Mouse (Mus musculus) forebrain, embryonic 14.5 days (tissue): Measurements from ENCODE around the gene Aoc1. TPM values are rescaled to one million over a fixed set of nuclear protein-coding genes. Genes with fewer than 3 reads are reported as not detected.

Source experiments
- ATAC-seq: fragments of 200-750 bp; cut with Nextera tagmentation; 2 replicates; pipeline ENCODE4 v1.8.0; 2017; ENCODE audit warnings: mild to moderate bottlenecking, moderate library complexity
- DNase-seq: peaks from one replicate; pipeline ENCODE4 v3.0.0-alpha.2; 2015; ENCODE audit warnings: low spot score
- H3K27ac ChIP-seq: fragments of 300-500 bp; sonication (generic); 2 replicates; pipeline ENCODE4 v1.5.1; 2014; ENCODE audit warnings: low read depth, mild to moderate bottlenecking, control low read depth, low read length, moderate library complexity
- H3K27me3 ChIP-seq: fragments of 300-500 bp; sonication (generic); replicated peaks from 2 replicates; pipeline ENCODE4 v1.6.1; 2014; ENCODE audit warnings: low read length, control low read depth, mixed read lengths; ENCODE audit not compliant: control insufficient read depth, insufficient read depth
- H3K36me3 ChIP-seq: fragments of 300-500 bp; sonication (generic); 2 replicates; pipeline ENCODE4 v1.6.1; 2014; ENCODE audit warnings: low read length, control low read depth; ENCODE audit not compliant: control insufficient read depth, insufficient read depth
- H3K4me1 ChIP-seq: fragments of 300-500 bp; sonication (generic); 2 replicates; pipeline ENCODE4 v1.6.1; 2014; ENCODE audit warnings: antibody characterized with exemption, low read length, control low read depth; ENCODE audit not compliant: control insufficient read depth, insufficient read depth
- H3K4me2 ChIP-seq: fragments of 300-500 bp; sonication (generic); 2 replicates; pipeline ENCODE4 v1.6.1; 2014; ENCODE audit warnings: mild to moderate bottlenecking, control low read depth, low read length
- H3K4me3 ChIP-seq: fragments of 300-500 bp; sonication (generic); 2 replicates; pipeline ENCODE4 v1.5.1; 2014; ENCODE audit warnings: low read depth, low read length, control low read depth
- H3K9ac ChIP-seq: fragments of 300-500 bp; sonication (generic); 2 replicates; pipeline ENCODE4 v1.6.1; 2014; ENCODE audit warnings: mild to moderate bottlenecking, low read length, control low read depth, moderate library complexity
- H3K9me3 ChIP-seq: fragments of 300-500 bp; sonication (generic); replicated peaks from 2 replicates; pipeline ENCODE4 v1.6.1; 2016; ENCODE audit warnings: low read length, control low read depth, mixed read lengths; ENCODE audit not compliant: control insufficient read depth
- WGBS: fragments of 180-500 bp; shearing (Covaris S2); extraction: QIAGEN DNeasy Blood & Tissue Kit; methylation state at CpG from one replicate; pipeline ENCODE4 v1.1.7; 2014; 5-methylcytosine and 5-hydroxymethylcytosine counted together
- polyA plus RNA-seq: library from polyadenylated mRNA; unstranded; fragments of >200 nt; fragmentation: Nextera tagmentation; extraction: Ambion mirVana; gene quantifications from 2 replicates; pipeline ENCODE4 v1.2.1, GENCODE M21; 2014

The Aoc1 gene
- polyA plus RNA-seq, 1 experiment from 2014 or later = not detected

- Histone ChIP-seq H3K4me2 (no peak overlapping the region), H3K36me3 (peaks cover 35% of the 10 kb centered on the region), H3K9me3 (no peaks in the 10 kb centered on the region), H3K4me1 (peaks cover 18% of the 10 kb centered on the region), H3K27me3 (no peaks in the 10 kb centered on the region), H3K4me3 (no peak overlapping the region), H3K9ac (no peak overlapping the region), H3K27ac (no peak overlapping the region)
- no peak for ATAC-seq
- WGBS = 93% methylated on average over 5 of the region's 5 CpGs
- no peak for DNase-seq
These were observed 36.5 kb upstream of the Aoc1 start for GRCm38 (mm10) chr6:48836146-48836545.

DNA sequence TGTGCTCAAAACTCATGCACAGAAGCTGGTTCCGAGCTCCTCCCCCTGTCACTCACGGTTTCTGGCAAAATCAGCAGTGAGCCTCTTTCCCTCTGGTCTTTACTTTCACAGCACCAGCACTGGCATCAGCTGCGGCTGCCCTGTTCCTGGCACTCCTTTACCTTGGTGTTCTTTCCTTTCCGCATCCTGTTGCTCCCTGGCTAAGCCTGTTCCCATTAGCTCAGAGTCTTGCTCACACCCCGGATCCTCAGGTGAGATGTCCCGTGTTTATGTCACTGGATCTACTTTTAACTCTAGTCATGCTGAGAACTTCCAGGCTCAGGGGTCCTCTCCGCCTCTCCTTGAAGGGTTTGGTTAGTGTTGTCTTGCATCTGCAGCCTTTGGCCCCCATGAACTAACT is 35.2 kb upstream of the Aoc1 start:
- peaks cover 30% of the 10 kb centered on the region for H3K4me1 ChIP-seq
- H3K27ac ChIP-seq = no peak overlapping the region
- no peak overlapping the region for H3K4me2 ChIP-seq
- 81% methylated on average over 7 of the region's 7 CpGs for WGBS
- no peaks in the 10 kb centered on the region for H3K27me3 ChIP-seq
- DNase-seq = no peak
- H3K9me3 ChIP-seq = no peaks in the 10 kb centered on the region
- no peak for ATAC-seq
- H3K36me3 ChIP-seq = peaks cover 35% of the 10 kb centered on the region
- H3K4me3 ChIP-seq = no peak overlapping the region
- no peak overlapping the region for H3K9ac ChIP-seq

DNA sequence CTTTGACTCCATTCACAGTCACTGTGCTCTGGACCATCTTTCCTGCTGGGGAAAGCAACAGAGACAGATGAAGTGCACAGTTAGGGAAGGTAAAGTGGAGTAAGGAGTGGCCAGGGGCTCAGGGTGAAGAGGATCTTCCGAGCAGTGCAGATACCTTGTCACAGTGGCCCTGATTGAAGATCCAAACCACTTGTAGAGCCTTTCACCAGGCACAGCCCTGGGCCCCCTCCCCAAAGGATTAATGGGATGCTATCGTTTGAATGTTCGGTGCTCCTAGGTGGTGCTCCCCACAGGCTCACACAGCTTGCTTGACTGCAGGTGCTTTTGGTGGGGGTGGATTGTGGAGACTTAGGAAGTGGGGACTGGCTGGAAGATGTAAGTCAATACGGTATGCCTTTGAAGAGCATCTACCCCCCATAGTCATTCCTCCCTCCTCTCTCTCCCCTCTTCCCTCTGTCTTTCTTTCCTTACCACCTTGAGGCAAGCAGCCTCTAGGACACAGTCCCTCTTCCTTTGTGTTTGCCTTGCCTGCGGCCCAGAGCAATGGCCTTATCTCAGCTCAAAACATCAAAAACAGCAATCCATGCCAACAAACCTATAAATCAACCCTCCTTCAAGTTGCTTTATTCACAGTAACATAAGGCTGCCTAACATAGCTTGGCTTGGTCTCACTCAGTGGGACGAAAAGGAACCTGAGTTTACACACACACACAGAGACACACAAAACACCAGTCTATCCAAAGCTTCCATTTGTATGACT is 34.2 kb upstream of the Aoc1 start:
- Histone ChIP-seq H3K9ac (no peak overlapping the region), H3K4me2 (peak overlapping the region; percentile 57), H3K36me3 (peaks cover 27% of the 10 kb centered on the region), H3K4me3 (no peak overlapping the region), H3K4me1 (peaks cover 30% of the 10 kb centered on the region), H3K27ac (no peak overlapping the region), H3K27me3 (no peaks in the 10 kb centered on the region), H3K9me3 (no peaks in the 10 kb centered on the region)
- WGBS = 70% methylated on average over 6 of the region's 6 CpGs
- ATAC-seq (no peak), DNase-seq (no peak)

DNA sequence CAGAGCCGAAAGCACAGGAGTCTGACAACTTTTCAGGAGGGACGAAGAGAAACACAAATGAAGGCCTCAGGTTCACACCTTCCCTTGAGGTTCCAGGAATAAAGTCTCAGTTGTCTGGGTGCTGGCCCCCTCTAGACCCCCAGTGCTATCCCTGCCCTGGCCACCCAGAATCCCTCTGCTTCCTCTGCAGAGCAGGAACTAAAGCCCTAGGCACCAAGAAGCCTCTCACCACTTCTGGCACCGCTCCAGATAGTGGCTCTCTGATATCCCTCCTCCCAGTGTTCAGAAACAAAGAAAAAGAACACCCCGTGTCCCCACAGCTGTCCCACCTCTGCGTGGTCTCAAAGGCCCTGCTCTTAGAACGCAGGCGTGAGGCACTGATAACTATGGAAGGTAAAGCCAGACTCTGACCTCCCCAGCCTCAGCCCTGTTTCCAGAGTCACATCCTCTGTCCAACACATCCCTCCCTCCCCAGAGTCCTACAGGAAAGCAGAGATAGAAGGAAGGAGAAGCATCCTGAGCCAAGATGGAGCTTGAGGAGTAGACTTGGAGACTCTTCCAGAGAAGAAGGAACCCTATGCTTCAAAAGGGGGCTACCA is 32.2 kb upstream of the Aoc1 start, which contains the start of gene Tmem176a:
Gene Tmem176a (plus strand): TSS at position 549 of the 599 bp plus-strand sequence.
- DNase-seq = peak; percentile 71
- H3K36me3 ChIP-seq = peaks cover 8% of the 10 kb centered on the region; the same call in 1 of the 2 replicates

GRCm38 (mm10) chr6:48840973-48841625 is 31.6 kb upstream of the Aoc1 start, which contains the start of gene Tmem176b:
Tmem176b (minus strand) TSS chr6:48841496.
- peak within 1 kb of the TSS; percentile 61 for H3K9ac ChIP-seq
- peak within 1 kb of the TSS; percentile 84 for H3K27ac ChIP-seq
- peaks cover 30% of the 10 kb centered on the region for H3K4me1 ChIP-seq
- peak; percentile 93 for ATAC-seq
- DNase-seq = peak; percentile 97
- H3K4me2 ChIP-seq = peak within 1 kb of the TSS; percentile 57
- H3K9me3 ChIP-seq = no peaks in the 10 kb centered on the region
- H3K27me3 ChIP-seq = no peaks in the 10 kb centered on the region
- peak within 1 kb of the TSS; percentile 33 for H3K4me3 ChIP-seq
- WGBS = 4% methylated on average over 6 of the region's 6 CpGs
- 0 out of 2 replicates have a peak, but pooled peaks cover 6% of the 10 kb centered on the region for H3K36me3 ChIP-seq

More for the DNA sequence above, 32.2 kb upstream of the Aoc1 start, which contains the start of gene Tmem176a:
- no peaks in the 10 kb centered on the region for H3K9me3 ChIP-seq
- peak within 1 kb of the TSS; percentile 84 for H3K27ac ChIP-seq
- H3K4me1 ChIP-seq = peaks cover 30% of the 10 kb centered on the region
- 15% methylated on average over 7 of the region's 7 CpGs for WGBS
- no peaks in the 10 kb centered on the region for H3K27me3 ChIP-seq
- peak within 1 kb of the TSS; percentile 57 for H3K4me2 ChIP-seq
- H3K9ac ChIP-seq = peak within 1 kb of the TSS; percentile 61
- H3K4me3 ChIP-seq = peak within 1 kb of the TSS; percentile 33
- peak; percentile 36 for ATAC-seq

GRCm38 (mm10) chr6:48842111-48842842 is 30.4 kb upstream of the Aoc1 start:
- Histone ChIP-seq H3K27me3 (no peaks in the 10 kb centered on the region), H3K27ac (no peak overlapping the region), H3K4me3 (no peak overlapping the region), H3K36me3 (0 out of 2 replicates have a peak, but pooled peaks cover 3% of the 10 kb centered on the region), H3K9me3 (no peaks in the 10 kb centered on the region), H3K4me2 (peak overlapping the region; percentile 57; the same call in 1 of the 2 replicates), H3K4me1 (peaks cover 30% of the 10 kb centered on the region), H3K9ac (no peak overlapping the region)
- DNase-seq = no peak
- ATAC-seq = no peak
- 73% methylated on average over 11 of the region's 11 CpGs for WGBS

- Histone ChIP-seq H3K9me3 (no peaks in the 10 kb centered on the region), H3K4me1 (peaks cover 17% of the 10 kb centered on the region), H3K4me2 (no peak overlapping the region), H3K9ac (no peak overlapping the region), H3K36me3 (no peaks in the 10 kb centered on the region), H3K4me3 (no peak overlapping the region), H3K27ac (no peak overlapping the region), H3K27me3 (no peaks in the 10 kb centered on the region)
- ATAC-seq (no peak), DNase-seq (no peak)
- WGBS = 76% methylated on average over 4 of the region's 4 CpGs
These were observed 27.6 kb upstream of the Aoc1 start for GRCm38 (mm10) chr6:48845086-48845485.

GRCm38 (mm10) chr6:48851820-48852491 is 20.7 kb upstream of the Aoc1 start:
- WGBS = under 1% methylated on average over 29 of the region's 29 CpGs
- H3K27ac ChIP-seq = no peak overlapping the region
- no peak overlapping the region for H3K9ac ChIP-seq
- no peaks in the 10 kb centered on the region for H3K9me3 ChIP-seq
- no peaks in the 10 kb centered on the region for H3K4me1 ChIP-seq
- no peaks in the 10 kb centered on the region for H3K36me3 ChIP-seq
- peak overlapping the region; percentile 20 for H3K4me3 ChIP-seq
- ATAC-seq (peak; percentile 67), DNase-seq (peak; percentile 37)
- no peaks in the 10 kb centered on the region for H3K27me3 ChIP-seq
- peak overlapping the region; percentile 56 for H3K4me2 ChIP-seq
